Mouse (Mus musculus) liver, postnatal 0 days (tissue): ENCODE results near the gene Tnfrsf11a. TPM values are rescaled to one million over a fixed set of nuclear protein-coding genes. Genes with fewer than 3 reads are reported as not detected.

Experiments
- ATAC-seq: fragments of 200-750 bp; cut with Nextera tagmentation; 2 replicates; pipeline ENCODE4 v1.8.0; 2017; ENCODE audit warnings: mild to moderate bottlenecking, moderate library complexity
- DNase-seq: peaks from one replicate; pipeline ENCODE4 v3.0.0-alpha.2; 2016
- H3K27ac ChIP-seq: fragments of 300-500 bp; sonication (generic); 2 replicates; pipeline ENCODE4 v1.5.1; 2014; ENCODE audit warnings: antibody characterized with exemption, moderate library complexity, mild to moderate bottlenecking, low read depth
- H3K27me3 ChIP-seq: fragments of 300-500 bp; sonication (generic); 2 replicates; pipeline ENCODE4 v1.6.1; 2014; ENCODE audit warnings: low read length, control low read depth, mixed read lengths; ENCODE audit not compliant: insufficient read depth
- H3K36me3 ChIP-seq: fragments of 300-500 bp; sonication (generic); replicated peaks from 2 replicates; pipeline ENCODE4 v1.6.1; 2014; ENCODE audit warnings: mild to moderate bottlenecking, control low read depth, low read length, moderate library complexity, mixed read lengths; ENCODE audit not compliant: insufficient read depth
- H3K4me1 ChIP-seq: fragments of 300-500 bp; sonication (generic); 2 replicates; pipeline ENCODE4 v1.6.1; 2014; ENCODE audit warnings: antibody characterized with exemption, mild to moderate bottlenecking, control low read depth; ENCODE audit not compliant: insufficient read depth
- H3K4me2 ChIP-seq: fragments of 300-500 bp; sonication (generic); 2 replicates; pipeline ENCODE4 v1.6.1; 2014; ENCODE audit warnings: low read depth, mild to moderate bottlenecking, low read length, moderate library complexity, mixed read lengths
- H3K4me3 ChIP-seq: fragments of 300-500 bp; sonication (generic); 2 replicates; pipeline ENCODE4 v1.5.1; 2014; ENCODE audit warnings: low read depth, low read length
- H3K9ac ChIP-seq: fragments of 300-500 bp; sonication (generic); replicated peaks from 2 replicates; pipeline ENCODE4 v1.6.1; 2014; ENCODE audit warnings: mild to moderate bottlenecking, moderate library complexity
- H3K9me3 ChIP-seq: fragments of 300-500 bp; sonication (generic); 2 replicates; pipeline ENCODE4 v1.6.1; 2016; ENCODE audit warnings: mild to moderate bottlenecking, control low read depth, low read length, mixed read lengths
- CTCF ChIP-seq: sonication (generic); IDR thresholded peaks from 2 replicates; pipeline ENCODE4 v1.5.1; 2016; ENCODE audit warnings: antibody characterized with exemption, low read depth
- EP300 ChIP-seq: IDR thresholded peaks from 2 replicates; pipeline ENCODE4 v1.6.1; 2016; ENCODE audit warnings: antibody characterized with exemption, low read depth, mild to moderate bottlenecking
- WGBS: fragments of 180-500 bp; shearing (Covaris S2); extraction: QIAGEN DNeasy Blood & Tissue Kit; methylation state at CpG from one replicate; pipeline ENCODE4 v1.1.7; 2014; ENCODE audit not compliant: insufficient replicate concordance; 5-methylcytosine and 5-hydroxymethylcytosine counted together
- polyA plus RNA-seq: library from polyadenylated mRNA; unstranded; fragments of >200 nt; fragmentation: Nextera tagmentation; extraction: Ambion mirVana; gene quantifications from 2 replicates; pipeline ENCODE4 v1.2.1, GENCODE M21; 2015

Gene Tnfrsf11a
- polyA plus RNA-seq, 1 experiment from 2014 or later: 0.89 TPM

GRCm38 (mm10) chr1:105795705-105796104 lies 15.2 kb downstream of the Tnfrsf11a start:
- Histone ChIP-seq H3K4me1 (no peaks in the 10 kb centered on the region; the same call in 1 of the 2 replicates), H3K27ac (no peak overlapping the region), H3K4me3 (no peak overlapping the region), H3K36me3 (no peaks in the 10 kb centered on the region), H3K4me2 (no peak overlapping the region), H3K27me3 (no peaks in the 10 kb centered on the region), H3K9me3 (no peaks in the 10 kb centered on the region), H3K9ac (no peak overlapping the region)
- DNase-seq (no peak), ATAC-seq (no peak)
- TF ChIP-seq EP300 (no peak), CTCF (no peak)
- WGBS: 72% methylated on average over 4 of the region's 4 CpGs

GRCm38 (mm10) chr1:105800570-105800969 lies 20.1 kb downstream of the Tnfrsf11a start:
- no peaks in the 10 kb centered on the region for H3K36me3 ChIP-seq
- no peak overlapping the region for H3K4me2 ChIP-seq
- no peaks in the 10 kb centered on the region for H3K27me3 ChIP-seq
- H3K27ac ChIP-seq: no peak overlapping the region
- no peaks in the 10 kb centered on the region; the same call in 1 of the 2 replicates for H3K4me1 ChIP-seq
- H3K9me3 ChIP-seq: no peaks in the 10 kb centered on the region
- WGBS: 64% methylated on average over 6 of the region's 6 CpGs
- ATAC-seq (no peak), DNase-seq (no peak)
- H3K4me3 ChIP-seq: no peak overlapping the region
- H3K9ac ChIP-seq: no peak overlapping the region
- TF ChIP-seq EP300: no peak
- no peak for TF ChIP-seq CTCF

- Histone ChIP-seq H3K4me2 (no peak overlapping the region), H3K9ac (no peak overlapping the region), H3K9me3 (no peaks in the 10 kb centered on the region), H3K27ac (no peak overlapping the region), H3K4me1 (no peaks in the 10 kb centered on the region; the same call in 1 of the 2 replicates), H3K36me3 (no peaks in the 10 kb centered on the region), H3K27me3 (no peaks in the 10 kb centered on the region), H3K4me3 (no peak overlapping the region)
- ATAC-seq (no peak), DNase-seq (no peak)
- TF ChIP-seq CTCF (no peak), EP300 (no peak)
Observed at GRCm38 (mm10) chr1:105801252-105801651, 20.7 kb downstream of the Tnfrsf11a start.

- no peak for ATAC-seq
- TF ChIP-seq CTCF (no peak), EP300 (no peak)
- Histone ChIP-seq H3K4me3 (no peak overlapping the region), H3K27ac (no peak overlapping the region), H3K27me3 (no peaks in the 10 kb centered on the region), H3K4me1 (no peaks in the 10 kb centered on the region; the same call in 1 of the 2 replicates), H3K9ac (no peak overlapping the region), H3K4me2 (no peak overlapping the region), H3K9me3 (no peaks in the 10 kb centered on the region), H3K36me3 (no peaks in the 10 kb centered on the region)
- DNase-seq: no peak
- WGBS: 23% methylated on average over 6 of the region's 6 CpGs
Observed at GRCm38 (mm10) chr1:105802941-105803340, 22.4 kb downstream of the Tnfrsf11a start.

- TF ChIP-seq EP300 (no peak), CTCF (no peak)
- ATAC-seq: no peak
- no peak overlapping the region for H3K9ac ChIP-seq
- WGBS: 61% methylated on average over 3 of the region's 3 CpGs
- no peak overlapping the region for H3K27ac ChIP-seq
- no peak overlapping the region for H3K4me2 ChIP-seq
- H3K4me3 ChIP-seq: no peak overlapping the region
- no peaks in the 10 kb centered on the region for H3K27me3 ChIP-seq
- DNase-seq: no peak
- H3K36me3 ChIP-seq: no peaks in the 10 kb centered on the region
- H3K4me1 ChIP-seq: no peaks in the 10 kb centered on the region; the same call in 1 of the 2 replicates
- no peaks in the 10 kb centered on the region for H3K9me3 ChIP-seq
Observed at GRCm38 (mm10) chr1:105804285-105804684, 23.8 kb downstream of the Tnfrsf11a start.

- 54% methylated on average over 4 of the region's 4 CpGs for WGBS
- DNase-seq: no peak
Observed at GRCm38 (mm10) chr1:105805565-105805964, 25.0 kb downstream of the Tnfrsf11a start.

More at GRCm38 (mm10) chr1:105805565-105805964, 25.0 kb downstream of the Tnfrsf11a start:
- Histone ChIP-seq H3K4me2 (no peak overlapping the region), H3K27me3 (no peaks in the 10 kb centered on the region), H3K4me3 (no peak overlapping the region), H3K9ac (no peak overlapping the region), H3K36me3 (no peaks in the 10 kb centered on the region), H3K9me3 (no peaks in the 10 kb centered on the region), H3K27ac (no peak overlapping the region), H3K4me1 (no peaks in the 10 kb centered on the region)
- no peak for ATAC-seq
- TF ChIP-seq CTCF (0 out of 2 replicates have a peak, but pooled peaks have one; percentile 5), EP300 (no peak)
